Mouse (Mus musculus) spleen, adult 2 months (tissue): ENCODE measurements around the gene Abcg3. TPM values are rescaled to one million over a fixed set of nuclear protein-coding genes. Genes with fewer than 3 reads are reported as not detected.

Experiments used
- DNase-seq, 2 experiments: peaks; one replicate each; pipeline versions ENCODE4 v3.0.0 to v3.0.0-alpha.2; 2012 to 2021; ENCODE audit warnings: low spot score in 2 of 2, low read depth in 1 of 2
- H3K27ac ChIP-seq: fragments of 200-500 bp; 2 replicates; pipeline ENCODE4 v1.5.1; 2012; ENCODE audit warnings: low read length, inconsistent platforms; ENCODE audit not compliant: insufficient read depth
- H3K27me3 ChIP-seq: fragments of 200-500 bp; 2 replicates; pipeline ENCODE4 v1.6.1; 2012; ENCODE audit warnings: mild to moderate bottlenecking, moderate library complexity, low read length, inconsistent platforms; ENCODE audit not compliant: control insufficient read depth, insufficient read depth
- H3K36me3 ChIP-seq: fragments of 200-500 bp; 2 replicates; pipeline ENCODE4 v1.6.1; 2012; ENCODE audit warnings: mild to moderate bottlenecking, low read length, inconsistent platforms; ENCODE audit not compliant: control insufficient read depth, insufficient read depth
- H3K4me1 ChIP-seq: fragments of 200-500 bp; 2 replicates; pipeline ENCODE4 v1.6.1; 2011; ENCODE audit warnings: inconsistent platforms; ENCODE audit not compliant: control insufficient read depth, insufficient read depth, insufficient read length
- H3K4me3 ChIP-seq: fragments of 200-500 bp; 2 replicates; pipeline ENCODE4 v1.5.1; 2011; ENCODE audit warnings: mild to moderate bottlenecking, inconsistent platforms; ENCODE audit not compliant: insufficient read depth, insufficient read length; ENCODE audit errors: extremely low read depth
- CTCF ChIP-seq: fragments of 200-500 bp; IDR thresholded peaks from 2 replicates; pipeline ENCODE4 v1.5.1; 2011; ENCODE audit warnings: mild to moderate bottlenecking, inconsistent platforms; ENCODE audit not compliant: insufficient read depth, insufficient read length, insufficient replicate concordance; ENCODE audit errors: extremely low read depth
- POLR2A ChIP-seq: fragments of 200-500 bp; IDR thresholded peaks from 2 replicates; pipeline ENCODE4 v1.6.1; 2011; ENCODE audit warnings: low read depth, low read length, inconsistent platforms
- WGBS: fragments of 180-500 bp; shearing (Covaris S2); methylation state at CpG from one replicate; pipeline ENCODE4 v1.1.7; 2018; 5-methylcytosine and 5-hydroxymethylcytosine counted together
- polyA plus RNA-seq: library from polyadenylated mRNA; depleted of rRNA; stranded (reverse); fragments of >200 nt; gene quantifications from 2 replicates; pipeline ENCODE4 v1.2.3, GENCODE M21; 2012; rRNA removed

The Abcg3 gene
- 7.8 and 11.9 TPM in 2 replicates for polyA plus RNA-seq

DNA sequence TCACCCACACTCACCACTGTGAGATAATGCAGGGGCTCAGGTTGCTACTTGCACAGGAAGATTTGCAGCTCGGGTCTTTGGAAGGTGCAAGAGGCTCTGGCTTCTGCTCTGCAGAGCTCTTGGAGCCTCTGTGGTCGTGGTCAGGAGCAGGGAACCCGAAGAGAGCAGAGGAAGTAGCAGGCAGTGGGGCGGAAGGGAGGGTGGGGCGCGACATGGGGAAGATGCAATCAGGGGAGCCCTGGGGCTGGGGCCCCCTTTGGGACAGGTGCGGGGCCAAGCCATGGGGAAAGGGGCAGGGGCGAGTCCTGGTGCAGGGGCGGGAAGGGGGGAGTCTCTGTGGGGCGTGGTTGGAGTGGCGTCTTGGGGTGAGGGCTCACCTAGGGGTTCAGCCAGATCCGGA, at the start of gene Abcg3:
Gene Abcg3, minus strand, starts transcription at position 184 of the 400 bp plus-strand sequence.
- Histone ChIP-seq H3K27me3 (no peaks in the 10 kb centered on the region), H3K36me3 (peaks cover 1% of the 10 kb centered on the region; the same call in 1 of the 2 replicates), H3K27ac (peak within 1 kb of the TSS; percentile 76), H3K4me3 (peak within 1 kb of the TSS; percentile 67), H3K4me1 (peaks cover 3% of the 10 kb centered on the region; the same call in 1 of the 2 replicates)
- DNase-seq, result peak in 1 of 2 experiments; percentile 51
- TF ChIP-seq CTCF (no peak), POLR2A (peak; percentile 39; the same call in 1 of the 2 replicates)
- WGBS, result 6% methylated on average over 12 of the region's 12 CpGs

- Histone ChIP-seq H3K4me3 (no peak overlapping the region), H3K4me1 (no peaks in the 10 kb centered on the region), H3K27ac (no peak overlapping the region), H3K36me3 (no peaks in the 10 kb centered on the region; the same call in 1 of the 2 replicates), H3K27me3 (no peaks in the 10 kb centered on the region)
- no peak for DNase-seq
- 53% methylated on average over 1 of the region's 1 CpGs for WGBS
- TF ChIP-seq CTCF (no peak), POLR2A (no peak)
These were observed 30.0 kb upstream of the Abcg3 start for GRCm38 (mm10) chr5:105012551-105012950.

GRCm38 (mm10) chr5:105011570-105011969, 29.1 kb upstream of the Abcg3 start:
- no peak for DNase-seq
- Histone ChIP-seq H3K4me1 (no peaks in the 10 kb centered on the region), H3K4me3 (no peak overlapping the region), H3K27me3 (no peaks in the 10 kb centered on the region), H3K36me3 (no peaks in the 10 kb centered on the region; the same call in 1 of the 2 replicates), H3K27ac (no peak overlapping the region)
- TF ChIP-seq POLR2A, result no peak
- WGBS, result 50% methylated on average over 4 of the region's 4 CpGs

DNA sequence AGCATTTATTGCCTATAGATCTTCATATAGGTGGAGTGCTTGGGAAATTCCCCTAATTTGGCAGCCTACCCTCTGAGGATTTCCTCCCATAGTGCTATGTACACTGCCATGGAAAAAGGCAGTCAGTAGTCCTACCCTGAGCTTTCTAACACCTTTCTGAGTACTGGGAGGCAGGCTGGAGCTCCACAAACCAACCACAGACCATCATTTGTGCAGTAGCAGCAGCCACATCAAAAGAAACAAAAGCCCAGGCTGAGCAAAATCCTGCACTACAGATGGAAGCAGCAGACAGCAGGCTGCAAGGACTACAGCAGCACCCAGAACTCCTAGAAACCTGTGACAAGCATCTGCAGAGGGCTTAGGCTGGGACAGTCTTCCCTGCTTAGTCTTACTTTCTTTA, 27.9 kb upstream of the Abcg3 start:
- Histone ChIP-seq H3K4me1 (no peaks in the 10 kb centered on the region), H3K27ac (no peak overlapping the region), H3K27me3 (no peaks in the 10 kb centered on the region), H3K36me3 (no peaks in the 10 kb centered on the region; the same call in 1 of the 2 replicates), H3K4me3 (no peak overlapping the region)
- TF ChIP-seq POLR2A, result no peak
- no peak for TF ChIP-seq CTCF
- no peak for DNase-seq

GRCm38 (mm10) chr5:104989411-104989810, 6.9 kb upstream of the Abcg3 start:
- H3K4me3 ChIP-seq, result no peak overlapping the region
- 95% methylated on average over 2 of the region's 2 CpGs for WGBS
- no peaks in the 10 kb centered on the region for H3K27me3 ChIP-seq

GRCm38 (mm10) chr5:104988000-104988399, 5.5 kb upstream of the Abcg3 start:
- Histone ChIP-seq H3K27me3 (no peaks in the 10 kb centered on the region), H3K4me1 (no peaks in the 10 kb centered on the region), H3K27ac (no peak overlapping the region), H3K36me3 (no peaks in the 10 kb centered on the region), H3K4me3 (no peak overlapping the region)
- TF ChIP-seq POLR2A (no peak), CTCF (no peak)
- no peak for DNase-seq
- WGBS, result 82% methylated on average over 2 of the region's 2 CpGs

More at GRCm38 (mm10) chr5:104989411-104989810, 6.9 kb upstream of the Abcg3 start:
- no peak for DNase-seq
- TF ChIP-seq CTCF (no peak), POLR2A (no peak)
- Histone ChIP-seq H3K36me3 (no peaks in the 10 kb centered on the region), H3K27ac (no peak overlapping the region), H3K4me1 (no peaks in the 10 kb centered on the region)

DNA sequence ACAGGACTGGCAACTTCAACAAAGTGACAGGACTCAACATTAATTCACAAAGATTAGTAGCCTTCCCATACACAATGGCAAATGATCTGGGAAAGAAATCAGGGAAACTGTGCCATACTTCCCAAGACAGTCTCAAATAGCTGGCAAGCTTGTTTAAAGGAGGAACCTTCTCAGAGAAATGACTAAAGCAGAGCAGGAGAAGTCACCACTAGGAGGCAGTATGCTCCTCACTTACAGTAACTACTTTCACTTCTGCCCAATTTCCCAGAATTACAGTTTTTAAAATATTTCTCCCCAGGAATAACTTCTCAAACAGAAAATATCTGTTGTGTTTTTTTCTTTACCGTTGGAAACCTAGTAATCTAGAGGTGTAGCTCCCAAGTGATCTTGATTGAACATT, 4.2 kb upstream of the Abcg3 start:
- Histone ChIP-seq H3K27me3 (no peaks in the 10 kb centered on the region), H3K4me1 (no peaks in the 10 kb centered on the region), H3K4me3 (no peak overlapping the region), H3K36me3 (no peaks in the 10 kb centered on the region), H3K27ac (no peak overlapping the region)
- 3% methylated on average over 1 of the region's 1 CpGs for WGBS
- DNase-seq, result peak; percentile 46 to 48
- TF ChIP-seq POLR2A (no peak), CTCF (peak; percentile 31; the same call in 1 of the 2 replicates)
